Mouse (Mus musculus): ENCODE results near the gene Lrrc31. TPM values are rescaled to one million over a fixed set of nuclear protein-coding genes. Genes with fewer than 3 reads are reported as not detected.

The Lrrc31 gene
- total RNA-seq (2023): not detected

GRCm38 (mm10) chr3:30699711-30700505 lies at the start of gene Lrrc31:
Lrrc31 (minus strand) TSS chr3:30699843.

DNA sequence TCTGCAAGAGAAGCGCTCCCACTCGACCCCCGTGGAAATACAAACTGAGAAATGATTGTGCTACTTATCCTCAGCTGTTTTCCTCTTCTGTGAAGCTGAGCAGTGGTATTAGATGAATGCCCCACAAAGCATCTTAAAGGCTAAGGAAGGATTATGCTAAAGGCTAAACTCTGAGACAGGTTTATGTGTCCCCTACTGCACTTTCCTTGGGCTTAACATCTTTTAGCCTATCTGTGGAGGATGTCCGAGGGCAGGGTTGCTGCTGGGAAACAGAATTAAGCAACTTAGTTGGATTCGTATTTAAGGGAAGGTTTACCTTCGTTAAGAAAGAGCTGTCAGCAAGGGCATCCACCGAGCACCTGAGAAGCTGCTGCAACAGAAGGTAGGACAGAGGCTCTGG lies 46.4 kb upstream of the Lrrc31 start, which contains the start of gene Samd7:
Gene Samd7 (plus strand): TSS at position 288 of the 400 bp plus-strand sequence.

GRCm38 (mm10) chr3:30647440-30648090 lies 52.1 kb downstream of the Lrrc31 start, which contains the start of gene Lrrc34:
Lrrc34 (minus strand) TSS chr3:30647869.

GRCm38 (mm10) chr3:30644207-30644606 lies 55.4 kb downstream of the Lrrc31 start, which contains the start of gene Lrriq4:
Lrriq4 (plus strand) TSS chr3:30644507.

Other genes starting within 250 kb of the Lrrc31 start
- gene Mecom, start 151.8 kb downstream of the Lrrc31 start, total RNA-seq (2023): not detected
- 1 to 10 TPM in 1 of 2 experiments, under 1 TPM in 1; 0.35 to 1.1 TPM for gene Actrt3, start 99.9 kb downstream of the Lrrc31 start, total RNA-seq (2023)
- 10 to 100 TPM; 65.8 to 79.6 TPM for gene Mynn, start 97.8 kb downstream of the Lrrc31 start, total RNA-seq (2023)
- gene Lrriq4, start 55.3 kb downstream of the Lrrc31 start, total RNA-seq (2023): not detected
- not detected for gene Lrrc34, start 52.0 kb downstream of the Lrrc31 start, total RNA-seq (2023)
- not detected for gene Samd7, start 46.5 kb upstream of the Lrrc31 start, total RNA-seq (2023)
- 10 to 100 TPM; 67.7 to 74.0 TPM for gene Sec62, start 93.0 kb upstream of the Lrrc31 start, total RNA-seq (2023)
- under 1 TPM in 1 of 2 experiments, not detected in 1; 0.70 TPM for gene Gpr160, start 156.1 kb upstream of the Lrrc31 start, total RNA-seq (2023)